Mouse (Mus musculus) erythroblast, embryonic 14.5 days (primary cell): ENCODE data around the gene Sdr39u1.

Source experiments
- GATA1 ChIP-seq: IDR thresholded peaks from 2 replicates; pipeline ENCODE4 v1.6.1; 2012; ENCODE audit warnings: low read length, inconsistent platforms, mixed read lengths
- TAL1 ChIP-seq: IDR thresholded peaks from 3 replicates; pipeline ENCODE4 v1.6.1; 2012; ENCODE audit warnings: low read length, inconsistent platforms, mixed read lengths

- no peak for TF ChIP-seq GATA1
- TF ChIP-seq TAL1: no peak
These were observed 44.5 kb upstream of the Sdr39u1 start, which contains the start of gene Cma1 for GRCm38 (mm10) chr14:55944575-55944974.
